In genomic region chr4:40837008-40837407, GRCm38 (mm10) we compare ENCODE assay signal across 10 mouse cellular contexts. TPM values are rescaled to one million over a fixed set of nuclear protein-coding genes. Genes with fewer than 3 reads are reported as not detected.
A peak's percentile ranks its signal among the peaks of the same experiment; 100 is the strongest.
DNase-seq lines count a peak whose midpoint lies in the region; ATAC-seq lines count a peak whose summit lies in the region.
"Had no signal": no experiment of that assay in that cellular context is flagged by ENCODE, and none has a peak within 500 bp of the region (broad histone marks: within the 10 kb centered on the region; RNA-seq: fewer than 3 reads in every experiment).

No protein-coding gene starts in this region.

- no peak for DNase-seq in kidney, adult 18-20 months
- DNase-seq in thymus, postnatal 4 days: peak; percentile 23
- no peak for DNase-seq in thymus, postnatal 25 days
- no peak for DNase-seq in retina, postnatal 1 day
- DNase-seq in layer of hippocampus, adult 18-20 months (ENCODE audit: low spot score in 2 of 2): no peak
- DNase-seq: layer of hippocampus, postnatal 36 days; right cerebral cortex, postnatal 25 days had no signal

- peak overlapping the region; percentile 6; the same call in 1 of the 2 replicates for H3K27ac ChIP-seq in kidney, embryonic 14.5 days (ENCODE audit: low read depth, low read length)
- peak overlapping the region; percentile 75 for H3K27ac ChIP-seq in limb, embryonic 15.5 days
- H3K27ac ChIP-seq: hindbrain, postnatal 0 days had no signal

- ATAC-seq in kidney, embryonic 14.5 days (ENCODE audit: low FRiP score, low TSS enrichment): no peak
- no peak for ATAC-seq in limb, embryonic 15.5 days (ENCODE audit: insufficient number of reproducible peaks, low FRiP score, low TSS enrichment, low read depth)
- ATAC-seq: hindbrain, postnatal 0 days had no signal

- H3K9me3 ChIP-seq in kidney, embryonic 14.5 days (ENCODE audit: control insufficient read depth, low read length): no peaks in the 10 kb centered on the region
- no peaks in the 10 kb centered on the region for H3K9me3 ChIP-seq in limb, embryonic 15.5 days

- H3K4me2 ChIP-seq in kidney, embryonic 14.5 days (replicated peaks; ENCODE audit: low read depth, low read length): no peak overlapping the region
- H3K4me2 ChIP-seq in limb, embryonic 15.5 days: no peak overlapping the region; the same call in 1 of the 2 replicates

- WGBS in kidney, embryonic 14.5 days: 52% methylated on average over 3 of the region's 3 CpGs
- 56% methylated on average over 3 of the region's 3 CpGs for WGBS in limb, embryonic 15.5 days

- H3K4me1 ChIP-seq in kidney, embryonic 14.5 days (ENCODE audit: control insufficient read depth, insufficient read depth, low read length): peaks cover 11% of the 10 kb centered on the region; the same call in 1 of the 2 replicates
- peaks cover 23% of the 10 kb centered on the region for H3K4me1 ChIP-seq in limb, embryonic 15.5 days

- H3K27me3 ChIP-seq in kidney, embryonic 14.5 days (ENCODE audit: control insufficient read depth, insufficient read depth, low read length): no peaks in the 10 kb centered on the region
- H3K27me3 ChIP-seq in limb, embryonic 15.5 days: no peaks in the 10 kb centered on the region

- no peak overlapping the region for H3K4me3 ChIP-seq in kidney, embryonic 14.5 days (ENCODE audit: low read length)
- no peak overlapping the region for H3K4me3 ChIP-seq in limb, embryonic 15.5 days

- no peaks in the 10 kb centered on the region for H3K36me3 ChIP-seq in kidney, embryonic 14.5 days (ENCODE audit: control insufficient read depth, insufficient read depth, low read length)
- no peaks in the 10 kb centered on the region for H3K36me3 ChIP-seq in limb, embryonic 15.5 days

- H3K9ac ChIP-seq in kidney, embryonic 14.5 days (ENCODE audit: low read depth, low read length): 0 out of 2 replicates have a peak overlapping the region, but pooled peaks have one; percentile 4
- H3K9ac ChIP-seq in limb, embryonic 15.5 days: no peak overlapping the region

RNA-seq across cellular contexts. Expression of gene B4galt1, which starts 16.8 kb away (rescaled TPM):
- polyA plus RNA-seq in kidney, embryonic 14.5 days (2014; fragmentation: Nextera tagmentation; extraction: Ambion mirVana): 36.0 and 45.8 TPM in 2 replicates
- 50.3 and 58.1 TPM in 2 replicates for polyA plus RNA-seq in limb, embryonic 15.5 days (2015; fragmentation: Nextera tagmentation; extraction: Ambion mirVana)
- 1 to 10 TPM; 7.0 to 7.6 TPM for total RNA-seq in layer of hippocampus, adult 18-20 months (2021)
